Mouse (Mus musculus): ENCODE data around the gene Edf1.
"Not testable (repeated sequence)": the region's sequence is repeated elsewhere in the genome, so short reads cannot be mapped to it uniquely, and the experiment has no call there.

The Edf1 gene

DNA sequence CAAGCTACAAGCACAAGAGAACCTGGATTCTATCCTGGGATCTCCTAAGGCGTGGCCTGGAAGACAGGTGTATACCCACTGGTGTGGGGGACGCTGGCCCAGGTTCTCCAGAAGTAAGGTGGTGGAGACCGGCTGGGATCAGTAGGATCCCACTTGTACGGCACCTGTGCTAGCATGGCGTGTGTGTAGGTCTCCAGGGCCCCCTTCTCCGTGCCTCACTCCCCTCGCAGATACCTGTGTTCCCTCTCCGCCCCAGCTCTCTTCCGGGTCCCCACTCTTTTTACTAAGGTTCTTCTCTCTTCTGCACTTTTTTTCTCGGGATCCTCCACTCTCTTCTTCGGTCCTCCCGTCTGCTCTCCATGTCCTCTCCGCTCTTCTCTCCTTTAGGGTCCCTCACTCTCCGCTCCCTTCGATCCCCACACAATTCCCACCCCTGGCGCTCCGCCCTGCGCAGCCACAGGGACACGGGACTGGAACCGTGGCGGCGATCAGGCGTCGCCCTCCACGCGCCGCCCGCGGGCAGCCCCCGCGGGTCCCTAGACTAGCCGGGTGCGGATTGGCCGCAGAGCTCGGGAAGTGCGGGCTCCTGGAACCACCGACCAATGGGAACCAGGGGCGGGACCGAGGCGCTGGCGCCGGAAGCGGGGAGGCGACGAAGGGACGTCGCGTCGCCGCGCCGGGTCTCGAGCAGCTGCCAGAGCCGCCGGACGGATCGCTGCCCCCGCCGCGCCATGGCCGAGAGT is at the start of gene Edf1:
Gene Edf1, plus strand, starts transcription at position 627 of the 743 bp plus-strand sequence.
- peak; percentile 85 for DNase-seq (ENCODE audit: low read depth)

DNA sequence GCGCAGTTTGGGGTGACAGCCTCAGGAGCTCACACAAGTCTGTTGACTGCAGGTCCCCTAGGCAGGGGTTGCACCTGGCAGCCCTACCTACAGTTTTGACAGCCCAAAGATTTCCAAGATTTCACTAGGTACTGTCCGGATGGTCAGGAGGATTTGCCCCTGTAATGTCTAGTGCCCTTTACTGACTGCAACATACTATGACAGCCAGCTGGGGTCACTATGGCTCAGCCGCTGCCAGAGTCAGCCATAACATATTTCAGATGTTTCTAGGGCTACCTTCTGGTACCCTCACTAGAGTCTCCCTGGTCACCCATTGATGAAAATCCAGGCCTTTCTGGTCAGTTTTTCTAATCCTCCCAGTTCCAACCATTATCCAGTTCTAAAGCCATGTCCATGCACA is 47.7 kb upstream of the Edf1 start:
- DNase-seq (ENCODE audit: low read depth), result no peak

DNA sequence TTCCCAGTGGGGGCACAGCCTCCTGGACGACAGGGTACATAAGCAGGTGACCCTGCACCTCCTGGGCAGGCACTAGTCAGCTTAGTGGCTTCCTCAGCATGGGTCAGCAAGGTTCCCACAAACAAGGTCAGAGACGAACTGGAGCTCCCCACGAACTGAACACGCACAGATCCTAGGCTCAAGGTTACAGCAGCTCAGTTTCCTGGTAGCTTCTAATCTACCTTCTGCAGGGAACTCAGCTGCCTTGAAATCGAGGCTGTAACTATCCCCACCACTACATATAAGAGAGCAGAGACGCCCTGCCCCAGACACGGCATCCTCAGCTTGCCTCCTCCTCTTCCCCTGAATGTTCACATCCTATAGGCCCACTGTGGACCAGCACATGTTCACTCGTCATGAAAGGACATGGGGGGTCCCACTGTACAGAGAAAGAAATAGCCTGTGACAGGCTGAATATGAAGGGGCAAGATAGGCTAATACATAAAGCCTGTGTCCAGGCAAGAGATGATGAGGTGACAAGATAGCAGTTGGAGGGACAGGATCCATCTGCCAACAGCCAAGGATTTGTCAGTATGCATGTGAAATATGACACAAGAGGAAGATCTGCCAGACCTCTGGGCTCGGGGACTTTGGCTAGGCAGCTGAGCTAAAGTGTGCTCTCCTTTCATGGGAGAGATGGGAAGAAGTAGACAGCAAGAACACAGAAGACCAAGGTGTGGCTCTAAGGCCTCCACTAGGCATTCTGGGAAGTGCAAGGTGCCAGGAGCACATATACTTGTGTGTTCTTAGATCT is 30.9 kb upstream of the Edf1 start:
- no peak for DNase-seq (ENCODE audit: low read depth)

DNA sequence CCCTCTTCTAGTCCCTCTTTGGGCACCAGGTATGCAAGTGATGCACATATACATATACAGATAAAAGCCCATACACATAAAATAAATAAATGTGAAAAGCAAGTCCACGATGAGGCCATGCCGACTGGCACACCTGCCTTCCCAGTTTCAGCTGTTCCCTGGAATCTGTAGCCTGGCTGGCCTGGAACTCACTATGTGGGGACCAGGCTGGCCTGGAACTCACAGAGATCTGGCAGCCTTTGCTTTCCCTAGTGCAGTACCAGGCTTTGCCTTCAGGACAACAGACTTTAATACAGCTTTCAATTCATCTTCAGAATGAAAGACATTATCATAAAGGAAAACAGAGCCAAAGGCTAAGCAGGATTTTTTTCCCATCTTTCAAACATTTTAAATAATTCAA is 23.9 kb upstream of the Edf1 start:
- no peak for DNase-seq (ENCODE audit: low read depth)

DNA sequence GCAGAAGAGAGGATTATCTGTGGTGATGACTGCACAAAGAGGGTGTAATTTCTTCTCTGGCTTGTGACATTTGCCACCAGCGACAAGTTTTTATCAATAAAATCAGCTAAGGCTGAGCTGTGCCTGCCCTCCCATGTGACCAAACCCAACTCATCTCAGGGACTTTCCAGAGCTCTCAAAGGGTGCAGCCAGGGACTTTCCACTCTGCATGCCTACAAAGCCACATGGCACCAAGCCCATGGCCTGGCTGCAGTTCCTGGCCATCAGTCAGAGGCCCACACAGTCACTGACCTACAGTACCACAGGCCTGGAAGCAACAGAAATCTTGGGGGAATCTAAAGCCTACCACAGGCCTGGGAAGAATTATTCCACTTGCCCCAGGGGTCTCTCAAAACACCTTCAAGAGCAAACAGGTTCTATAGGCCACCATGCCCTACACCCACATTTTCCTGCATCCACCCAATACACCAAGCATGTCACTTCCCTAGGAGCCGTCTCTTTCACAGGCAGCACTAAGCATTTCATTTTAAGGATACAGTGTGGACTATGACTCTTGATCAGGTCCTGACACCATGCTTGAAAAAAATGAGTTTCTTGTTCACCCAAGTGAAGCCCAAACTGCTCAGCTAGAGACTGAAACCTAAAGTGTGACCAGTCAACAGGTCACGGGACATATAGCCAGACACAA is 23.3 kb upstream of the Edf1 start:
- DNase-seq (ENCODE audit: low read depth), result peak; percentile 61

DNA sequence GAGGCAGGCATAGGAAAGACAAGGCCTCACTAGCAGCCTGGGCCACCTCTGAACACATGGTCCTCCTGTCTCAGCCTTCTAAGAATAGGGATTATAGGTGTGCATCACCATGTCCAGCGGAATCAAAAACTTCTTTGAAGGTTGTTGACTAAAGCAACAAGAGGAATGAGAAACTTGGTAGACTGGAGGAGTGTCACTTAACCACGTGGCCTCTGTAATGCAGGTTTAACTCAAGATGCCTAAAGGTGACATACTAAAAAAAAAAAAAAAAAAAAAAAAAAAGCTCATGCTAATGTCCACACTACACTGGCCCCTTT is 22.8 kb upstream of the Edf1 start:
- DNase-seq (ENCODE audit: low read depth), result no peak

DNA sequence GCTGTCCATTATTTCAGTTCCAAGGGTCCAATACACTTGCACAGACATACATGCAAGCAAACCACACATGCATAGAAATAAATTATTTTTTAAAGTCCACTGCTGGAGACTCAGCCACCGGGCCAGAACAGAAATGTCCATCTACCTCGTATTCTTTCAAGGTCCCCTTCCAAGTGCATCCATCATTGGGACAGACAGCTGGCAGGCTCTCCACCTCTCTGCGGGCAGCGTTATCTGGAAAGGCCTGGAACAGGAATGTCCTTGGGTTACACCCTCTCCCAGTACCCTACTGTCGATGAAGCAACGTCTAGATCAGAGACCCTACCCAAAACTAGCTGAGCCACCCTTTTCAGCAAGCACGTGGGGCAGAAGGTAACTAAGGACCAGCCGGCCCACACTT is 21.1 kb upstream of the Edf1 start:
- DNase-seq (ENCODE audit: low read depth), result no peak

DNA sequence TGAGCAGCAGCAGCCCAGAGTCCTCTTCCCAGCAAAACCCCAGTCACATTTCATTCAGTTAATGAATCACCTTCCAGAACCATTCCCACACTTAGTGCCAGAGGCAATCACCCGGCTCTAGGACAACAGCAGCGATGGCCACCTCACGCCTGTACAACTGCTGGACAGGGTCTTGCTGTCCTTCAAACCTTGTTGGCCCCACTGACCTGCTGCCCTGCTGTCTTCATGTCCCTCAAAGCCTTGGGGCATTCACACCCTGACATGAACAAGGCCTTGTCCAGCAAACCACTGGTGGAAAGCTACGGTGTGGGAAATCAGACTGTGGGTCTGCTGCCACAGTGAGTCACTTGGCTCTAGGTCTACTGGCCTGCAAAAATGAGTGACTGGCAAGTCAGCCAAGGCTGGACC is 17.1 kb upstream of the Edf1 start:
- DNase-seq (ENCODE audit: low read depth), result no peak

DNA sequence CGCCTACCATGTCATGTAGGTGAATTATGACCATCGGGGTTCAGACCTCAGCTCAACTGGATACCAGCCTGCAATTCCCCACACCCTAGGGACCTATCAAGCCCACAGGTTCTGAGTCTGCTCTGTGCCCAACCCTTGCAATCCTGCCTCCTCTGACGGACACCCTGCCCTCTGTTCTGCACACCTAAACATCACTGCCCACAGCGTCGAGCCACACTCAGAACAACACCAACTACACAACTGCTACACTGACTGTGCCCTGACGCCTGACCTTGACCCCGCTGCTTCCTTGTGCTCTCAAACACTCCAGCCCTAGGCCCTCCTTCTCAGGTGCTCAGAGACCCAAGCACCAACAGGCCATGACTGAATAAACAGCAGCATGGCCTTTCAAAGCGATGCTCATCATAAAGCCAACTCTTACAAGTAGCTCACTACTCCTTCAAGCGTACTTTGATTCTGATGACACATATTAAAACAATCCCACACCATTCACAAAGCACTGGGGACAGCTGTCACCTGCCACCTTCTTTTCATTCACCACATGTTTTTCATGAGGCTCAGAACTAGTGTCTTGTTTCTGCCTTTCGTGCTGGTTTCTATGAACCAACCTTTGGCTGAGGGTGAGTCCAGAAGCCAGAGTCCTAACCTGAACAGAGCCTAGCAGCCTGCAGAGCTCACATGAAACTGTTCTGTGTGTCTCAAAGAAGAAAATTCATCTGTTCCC is 15.8 kb upstream of the Edf1 start:
- DNase-seq (ENCODE audit: low read depth), result no peak

DNA sequence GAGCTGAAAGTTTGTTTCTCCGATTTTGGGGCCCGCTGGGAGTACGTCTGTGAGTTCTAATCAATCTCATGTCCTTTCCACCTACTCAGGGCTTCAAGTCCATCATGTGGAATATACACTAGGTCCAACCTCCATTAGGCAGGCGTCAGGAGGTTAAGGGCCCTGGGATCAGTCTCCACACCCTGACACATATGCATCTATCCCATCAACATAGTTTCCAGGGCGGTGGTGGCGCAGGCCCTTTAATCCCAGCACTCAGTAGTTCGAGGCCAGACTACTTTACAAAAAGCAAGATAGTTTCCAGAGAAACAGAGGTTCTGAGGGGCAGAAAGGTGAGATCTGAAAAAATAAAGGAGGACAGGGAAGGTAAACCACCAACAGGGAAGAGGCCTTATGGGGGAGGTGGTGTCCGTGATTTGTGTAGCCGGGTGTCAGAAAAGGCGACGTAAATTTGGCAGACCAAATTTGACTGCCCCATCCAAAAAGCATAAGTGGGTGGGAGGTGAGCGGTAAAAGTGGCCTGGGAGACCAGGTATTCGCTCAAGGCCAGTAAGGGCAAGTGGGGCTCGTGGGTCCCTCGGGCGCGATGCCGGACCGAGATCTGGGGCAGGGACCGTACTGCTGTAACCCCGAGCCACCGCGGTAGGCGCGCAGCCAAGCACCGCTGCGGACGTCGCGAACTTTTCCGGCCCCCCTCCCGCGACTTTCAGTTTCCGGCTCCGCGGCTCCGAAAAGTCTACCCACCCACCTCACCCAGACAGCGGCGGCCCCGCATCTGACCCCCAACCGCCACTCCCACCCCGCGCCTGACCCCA is 11.4 kb upstream of the Edf1 start:
- peak; percentile 39 for DNase-seq (ENCODE audit: low read depth)

DNA sequence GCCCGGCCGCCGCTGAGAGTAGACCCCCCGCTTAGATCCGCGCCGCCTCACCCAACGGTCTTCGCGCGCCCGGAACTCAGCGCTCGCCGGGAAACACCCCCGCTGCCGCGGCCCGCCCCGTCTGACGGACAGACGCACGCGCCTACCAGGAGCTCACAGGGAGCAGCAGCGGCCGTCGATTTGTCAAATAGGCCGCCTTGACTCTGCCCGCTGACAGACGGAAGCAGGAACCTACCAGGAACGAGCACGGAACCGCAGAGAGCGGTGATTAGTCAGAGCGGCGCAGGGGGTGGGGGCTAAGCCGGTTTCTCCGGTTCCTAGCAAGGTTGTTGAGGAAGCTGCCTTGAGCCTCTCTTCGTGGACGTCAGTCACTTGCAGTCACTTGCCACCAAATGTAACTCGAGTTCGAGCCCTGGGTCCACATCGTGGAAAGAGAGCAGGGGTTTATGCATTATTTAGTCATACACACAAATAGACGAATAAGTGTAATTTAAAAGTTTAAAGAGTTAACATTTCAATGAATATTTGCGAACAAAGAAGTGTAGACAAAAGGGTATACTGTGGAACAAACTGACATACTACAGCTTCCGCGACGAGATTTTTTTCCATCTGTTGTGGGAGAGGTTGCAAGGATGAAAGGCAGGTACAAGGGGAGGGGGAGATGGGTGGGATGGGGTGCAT is 10.7 kb upstream of the Edf1 start, which contains the start of gene Traf2:
Gene Traf2, minus strand, starts transcription at position 130 of the 681 bp plus-strand sequence.
- DNase-seq (ENCODE audit: low read depth), result peak; percentile 99

DNA sequence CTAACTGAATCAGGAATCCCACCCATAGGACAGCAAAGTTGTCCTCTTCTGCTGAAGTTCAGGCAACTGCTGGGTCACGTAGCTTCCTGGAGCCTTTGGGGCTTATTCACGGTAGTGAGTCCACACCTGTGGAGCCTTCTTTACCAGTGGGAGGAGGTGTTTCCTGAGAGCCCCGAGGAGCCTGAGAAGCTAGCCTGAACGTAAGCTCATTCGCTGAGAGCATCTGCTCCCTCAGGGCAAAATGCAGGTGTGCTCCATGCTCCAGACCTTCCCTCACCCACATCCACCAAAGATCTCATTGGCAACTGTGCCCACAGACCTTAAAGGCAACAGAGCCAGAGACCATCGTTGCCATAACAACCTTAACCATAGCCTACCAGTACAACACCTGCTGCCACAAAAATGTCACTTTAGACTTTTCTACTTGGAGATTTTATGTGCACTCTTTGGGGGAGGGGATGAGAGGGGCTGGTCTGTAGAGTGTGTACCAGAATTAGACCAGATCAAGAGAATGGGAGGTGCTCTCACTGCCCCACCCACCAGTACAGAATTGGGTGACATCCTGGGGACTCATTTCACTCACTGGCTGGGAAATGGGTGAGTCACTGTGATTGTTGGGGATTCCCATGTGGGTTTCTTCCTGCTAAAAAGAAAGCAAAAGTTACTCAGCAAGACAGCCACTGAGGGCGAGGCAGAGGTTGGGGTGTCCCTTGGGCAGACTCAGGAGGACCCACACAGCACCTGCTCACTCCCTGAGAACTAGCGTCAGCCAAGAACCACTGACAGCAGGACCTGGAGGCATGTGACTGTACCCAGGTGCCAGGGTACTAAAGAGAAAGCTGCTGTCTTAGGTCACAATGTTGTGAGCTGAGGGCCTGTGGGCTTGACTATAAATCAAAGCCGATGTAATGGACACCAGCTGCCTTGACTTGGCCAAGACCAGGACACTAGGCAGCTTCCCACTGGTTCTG is 8.3 kb upstream of the Edf1 start:
- no peak for DNase-seq (ENCODE audit: low read depth)

DNA sequence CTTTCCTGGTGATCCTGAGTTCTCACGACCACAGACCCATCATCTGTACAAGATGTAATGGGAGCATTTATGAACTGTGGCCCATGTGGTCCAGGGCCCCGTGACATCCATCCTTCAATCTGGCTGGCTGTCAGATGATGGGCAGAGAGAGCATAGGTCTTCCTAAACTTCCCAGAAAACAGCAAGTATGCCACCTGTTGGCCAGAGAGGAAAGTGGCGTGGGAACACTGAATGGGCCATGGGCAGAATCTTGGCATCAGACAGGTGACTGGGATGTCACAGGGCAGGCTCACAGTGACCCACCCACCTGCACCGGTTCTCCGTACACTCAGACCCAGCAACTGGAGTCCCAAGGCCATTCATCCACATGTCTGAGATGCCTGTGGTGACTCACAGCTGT is 6.5 kb upstream of the Edf1 start:
- no peak for DNase-seq (ENCODE audit: low read depth)

DNA sequence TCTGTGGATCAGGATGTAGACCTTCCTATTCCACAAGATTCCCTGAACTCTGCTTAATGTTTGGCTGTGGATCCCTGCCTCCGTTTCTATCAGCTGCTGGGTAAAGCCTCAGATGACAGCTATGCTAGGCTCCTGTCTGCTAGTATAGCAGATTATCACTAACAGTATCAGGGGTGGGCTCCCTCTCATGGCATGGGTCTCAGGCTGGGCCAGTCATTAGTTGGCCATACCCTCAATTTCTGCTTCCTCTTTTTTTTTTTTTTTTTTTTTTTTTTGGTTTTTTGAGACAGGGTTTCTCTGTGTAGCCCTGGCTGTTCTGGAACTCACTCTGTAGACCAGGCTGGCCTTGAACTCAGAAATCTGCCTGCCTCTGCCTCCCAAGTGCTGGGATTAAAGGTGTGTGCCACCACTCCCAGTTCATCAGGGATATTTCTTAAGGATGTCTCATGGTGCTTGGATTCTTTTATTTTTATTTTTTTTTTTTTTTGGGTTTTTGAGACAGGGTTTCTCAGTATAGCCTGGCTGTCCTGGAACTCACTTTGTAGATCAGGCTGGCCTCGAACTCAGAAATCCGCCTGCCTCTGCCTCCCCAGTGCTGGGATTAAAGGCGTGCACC is 4.4 kb upstream of the Edf1 start:
- DNase-seq (ENCODE audit: low read depth), result not testable (repeated sequence)

DNA sequence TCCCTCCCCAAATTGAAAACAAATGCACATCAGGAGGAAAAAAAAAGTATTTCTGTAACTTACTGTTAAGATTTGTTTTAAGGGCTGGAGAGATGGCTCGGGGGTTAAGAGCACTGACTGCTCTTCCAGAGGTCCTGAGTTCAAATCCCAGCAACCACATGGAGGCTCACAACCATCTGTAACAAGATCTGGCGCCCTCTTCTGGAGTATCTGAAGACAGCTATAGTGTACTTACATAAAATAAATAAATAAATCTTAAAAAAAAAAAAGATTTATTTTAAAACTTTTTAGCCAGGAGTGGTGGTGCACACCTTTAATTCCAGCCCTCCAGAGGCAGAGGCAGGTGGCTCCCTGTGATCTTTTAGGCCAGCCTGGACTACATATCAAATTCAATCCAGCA is 2.2 kb upstream of the Edf1 start:
- DNase-seq (ENCODE audit: low read depth), result not testable (repeated sequence)

DNA sequence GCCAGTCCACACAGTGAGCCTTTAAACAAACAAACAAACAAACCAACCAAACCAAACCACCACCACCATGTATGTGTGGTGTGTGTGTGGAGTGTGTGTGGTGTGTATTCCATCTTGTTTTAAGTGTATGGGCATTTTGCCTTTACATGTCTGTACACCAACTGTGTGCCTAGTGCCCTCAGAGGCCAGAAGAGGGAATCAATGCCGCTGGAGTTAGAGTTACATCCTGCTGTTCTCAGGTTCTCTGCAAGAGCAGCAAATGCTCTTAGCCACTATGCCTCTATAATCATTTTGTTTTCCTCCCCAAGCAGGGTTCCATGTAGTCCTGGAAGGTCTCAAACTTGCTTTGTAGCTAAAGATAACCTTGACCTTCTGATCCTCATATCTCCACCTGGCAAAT is 1.4 kb upstream of the Edf1 start:
- DNase-seq (ENCODE audit: low read depth), result no peak

DNA sequence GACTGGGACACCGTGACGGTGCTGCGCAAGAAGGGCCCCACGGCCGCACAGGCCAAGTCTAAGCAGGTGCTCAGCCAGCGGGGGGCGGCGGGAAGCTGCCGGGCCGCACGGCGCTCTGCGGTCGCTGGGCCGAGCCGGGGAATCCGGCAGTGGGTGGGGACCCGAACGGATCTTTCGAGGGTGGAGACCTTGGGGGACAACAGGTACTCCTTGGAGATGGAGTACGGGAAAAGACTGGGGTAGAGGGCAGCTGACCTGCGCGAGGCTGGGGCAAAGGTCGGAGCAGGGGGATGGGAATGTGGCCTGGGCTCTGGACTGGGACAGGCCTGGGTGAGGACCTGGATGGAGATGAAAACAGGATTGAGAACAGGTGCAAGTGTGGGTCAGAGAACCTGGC is 315 bp downstream of the Edf1 start:
- DNase-seq (ENCODE audit: low read depth), result no peak

DNA sequence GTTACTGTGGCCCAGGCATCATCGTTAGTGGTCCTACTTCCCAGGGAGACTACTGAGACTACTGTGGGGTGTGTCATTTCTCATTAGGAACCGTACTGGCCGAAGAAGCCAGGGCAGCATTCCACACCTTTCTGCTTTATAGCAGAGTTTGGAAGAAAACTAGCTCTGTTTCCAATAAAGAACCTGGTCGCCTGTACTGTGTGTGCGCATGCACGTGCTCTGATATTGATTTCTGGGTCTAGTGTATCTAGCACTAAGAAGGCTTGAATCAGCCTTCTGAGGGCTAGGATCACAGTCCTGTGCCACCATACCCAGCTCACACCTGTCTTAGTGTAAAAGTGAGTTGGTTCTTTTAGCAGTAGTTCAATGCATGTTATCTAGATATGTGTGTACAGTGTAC is 1.1 kb downstream of the Edf1 start:
- DNase-seq (ENCODE audit: low read depth), result no peak

DNA sequence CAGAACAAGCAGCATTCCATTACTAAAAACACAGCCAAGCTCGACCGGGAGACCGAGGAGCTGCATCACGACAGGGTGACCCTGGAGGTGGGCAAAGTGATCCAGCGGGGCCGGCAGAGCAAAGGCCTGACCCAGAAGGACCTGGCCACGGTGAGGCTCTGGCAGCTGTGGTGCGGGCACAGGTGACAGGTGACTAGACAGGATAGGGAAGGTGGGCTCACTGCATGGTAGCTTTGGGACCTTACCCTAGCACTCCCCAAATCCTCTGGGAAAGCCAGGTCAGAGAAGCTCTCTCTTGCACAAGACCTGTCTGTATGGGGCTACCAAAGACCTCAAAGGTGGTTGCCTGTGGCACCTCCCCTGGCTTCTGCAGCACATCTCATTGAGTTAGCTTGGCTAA is 2.9 kb downstream of the Edf1 start:
- DNase-seq (ENCODE audit: low read depth), result no peak
